Mouse (Mus musculus) hindbrain, embryonic 16.5 days (tissue): ENCODE measurements at regions not wholly inside any gene's neighbourhood (a gene's known extent, or its start where the extent isn't known, plus 50 kb on each side); places are given as distances from the start of the nearest gene placed in this dataset.
A peak's percentile ranks its signal among the peaks of the same experiment; 100 is the strongest.

Experiments
- ATAC-seq: fragments of 200-750 bp; cut with Nextera tagmentation; 2 replicates; pipeline ENCODE4 v1.8.0; 2017; ENCODE audit warnings: moderate TSS enrichment, moderate library complexity
- H3K27ac ChIP-seq: fragments of 300-500 bp; sonication (generic); 2 replicates; pipeline ENCODE4 v1.5.1; 2014; ENCODE audit warnings: low read depth, mild to moderate bottlenecking, control low read depth, low read length, moderate library complexity
- H3K27me3 ChIP-seq: fragments of 300-500 bp; sonication (generic); replicated peaks from 2 replicates; pipeline ENCODE4 v1.6.1; 2014; ENCODE audit warnings: low read length; ENCODE audit not compliant: control insufficient read depth, insufficient read depth
- H3K36me3 ChIP-seq: fragments of 300-500 bp; sonication (generic); 2 replicates; pipeline ENCODE4 v1.6.1; 2014; ENCODE audit warnings: mild to moderate bottlenecking, low read length, moderate library complexity, mixed read lengths; ENCODE audit not compliant: control insufficient read depth, insufficient read depth
- H3K4me1 ChIP-seq: fragments of 300-500 bp; sonication (generic); 2 replicates; pipeline ENCODE4 v1.6.1; 2014; ENCODE audit warnings: low read depth, low read length; ENCODE audit not compliant: control insufficient read depth, insufficient read depth
- H3K4me2 ChIP-seq: fragments of 300-500 bp; sonication (generic); 2 replicates; pipeline ENCODE4 v1.6.1; 2014; ENCODE audit warnings: mild to moderate bottlenecking, low read length, control low read depth, moderate library complexity
- H3K4me3 ChIP-seq: fragments of 300-500 bp; sonication (generic); 2 replicates; pipeline ENCODE4 v1.5.1; 2014; ENCODE audit warnings: mild to moderate bottlenecking, low read length, control low read depth, moderate library complexity
- H3K9ac ChIP-seq: fragments of 300-500 bp; sonication (generic); 2 replicates; pipeline ENCODE4 v1.6.1; 2014; ENCODE audit warnings: low read depth, mild to moderate bottlenecking, control low read depth, low read length, moderate library complexity
- H3K9me3 ChIP-seq: fragments of 300-500 bp; sonication (generic); 2 replicates; pipeline ENCODE4 v1.6.1; 2014; ENCODE audit warnings: mild to moderate bottlenecking, low read length, moderate library complexity; ENCODE audit not compliant: control insufficient read depth
- whole genome bisulfite sequencing: fragments of 180-500 bp; shearing (Covaris S2); extraction: QIAGEN DNeasy Blood & Tissue Kit; methylation state at CpG from one replicate; pipeline ENCODE4 v1.1.7; 2014; 5-methylcytosine and 5-hydroxymethylcytosine counted together

GRCm38 (mm10) chr9:41412174-41412757 is 250.8 kb upstream of the Ubash3b start:
- peaks cover 12% of the 10 kb centered on the region for H3K4me1 ChIP-seq
- 0 out of 2 replicates have a peak overlapping the region, but pooled peaks have one; percentile 44 for H3K27ac ChIP-seq
- ATAC-seq, result no peak
- no peaks in the 10 kb centered on the region for H3K27me3 ChIP-seq
- WGBS, result 26% methylated on average over 5 of the region's 5 CpGs
- no peak overlapping the region for H3K4me2 ChIP-seq
- H3K4me3 ChIP-seq, result no peak overlapping the region
- H3K36me3 ChIP-seq, result peaks cover 3% of the 10 kb centered on the region; the same call in 1 of the 2 replicates
- no peak overlapping the region for H3K9ac ChIP-seq
- H3K9me3 ChIP-seq, result no peaks in the 10 kb centered on the region

- no peak overlapping the region for H3K4me2 ChIP-seq
- peaks cover 3% of the 10 kb centered on the region; the same call in 1 of the 2 replicates for H3K36me3 ChIP-seq
- H3K4me3 ChIP-seq, result no peak overlapping the region
- 53% methylated on average over 2 of the region's 2 CpGs for WGBS
- H3K9ac ChIP-seq, result no peak overlapping the region
- no peaks in the 10 kb centered on the region for H3K9me3 ChIP-seq
- H3K27me3 ChIP-seq, result no peaks in the 10 kb centered on the region
- no peak overlapping the region for H3K27ac ChIP-seq
- H3K4me1 ChIP-seq, result peaks cover 3% of the 10 kb centered on the region
- ATAC-seq, result no peak
These were observed 246.8 kb upstream of the Ubash3b start for GRCm38 (mm10) chr9:41408301-41408700.

- Histone ChIP-seq H3K27me3 (no peaks in the 10 kb centered on the region), H3K4me3 (no peak overlapping the region), H3K4me2 (no peak overlapping the region), H3K9ac (no peak overlapping the region), H3K4me1 (no peaks in the 10 kb centered on the region), H3K36me3 (peaks cover 5% of the 10 kb centered on the region; the same call in 1 of the 2 replicates), H3K9me3 (no peaks in the 10 kb centered on the region), H3K27ac (no peak overlapping the region)
- WGBS, result 73% methylated on average over 2 of the region's 2 CpGs
- ATAC-seq, result no peak
These were observed 245.6 kb upstream of the Ubash3b start for GRCm38 (mm10) chr9:41407078-41407477.

GRCm38 (mm10) chr9:41402942-41403341 is 241.4 kb upstream of the Ubash3b start:
- no peak overlapping the region for H3K4me2 ChIP-seq
- peaks cover 2% of the 10 kb centered on the region; the same call in 1 of the 2 replicates for H3K36me3 ChIP-seq
- no peaks in the 10 kb centered on the region for H3K27me3 ChIP-seq
- no peak for ATAC-seq
- H3K9me3 ChIP-seq, result no peaks in the 10 kb centered on the region
- 56% methylated on average over 3 of the region's 3 CpGs for WGBS
- no peak overlapping the region for H3K27ac ChIP-seq
- no peak overlapping the region for H3K4me3 ChIP-seq
- no peak overlapping the region for H3K9ac ChIP-seq
- H3K4me1 ChIP-seq, result no peaks in the 10 kb centered on the region

- H3K27me3 ChIP-seq, result no peaks in the 10 kb centered on the region
- H3K4me1 ChIP-seq, result no peaks in the 10 kb centered on the region
- ATAC-seq, result no peak
- peaks cover 2% of the 10 kb centered on the region; the same call in 1 of the 2 replicates for H3K36me3 ChIP-seq
- H3K27ac ChIP-seq, result no peak overlapping the region
- H3K4me2 ChIP-seq, result no peak overlapping the region
- H3K9ac ChIP-seq, result no peak overlapping the region
- no peaks in the 10 kb centered on the region for H3K9me3 ChIP-seq
- 76% methylated on average over 6 of the region's 6 CpGs for WGBS
- H3K4me3 ChIP-seq, result no peak overlapping the region
These were observed 239.5 kb upstream of the Ubash3b start for GRCm38 (mm10) chr9:41400950-41401349.

- WGBS, result 16% methylated on average over 4 of the region's 4 CpGs
- Histone ChIP-seq H3K9me3 (no peaks in the 10 kb centered on the region), H3K9ac (no peak overlapping the region), H3K27ac (0 out of 2 replicates have a peak overlapping the region, but pooled peaks have one; percentile 4), H3K36me3 (0 out of 2 replicates have a peak, but pooled peaks cover 3% of the 10 kb centered on the region), H3K4me1 (peaks cover 7% of the 10 kb centered on the region), H3K4me2 (no peak overlapping the region), H3K4me3 (no peak overlapping the region), H3K27me3 (no peaks in the 10 kb centered on the region)
- ATAC-seq, result 0 out of 2 replicates have a peak, but pooled peaks have one; percentile 48
These were observed 234.0 kb upstream of the Ubash3b start for GRCm38 (mm10) chr9:41395471-41395870.

- 0 out of 2 replicates have a peak, but pooled peaks cover 3% of the 10 kb centered on the region for H3K36me3 ChIP-seq
- peaks cover 7% of the 10 kb centered on the region for H3K4me1 ChIP-seq
- no peak overlapping the region for H3K4me2 ChIP-seq
- WGBS, result 37% methylated on average over 6 of the region's 6 CpGs
- ATAC-seq, result peak; percentile 40; the same call in 1 of the 2 replicates
- H3K9ac ChIP-seq, result no peak overlapping the region
- H3K27ac ChIP-seq, result 0 out of 2 replicates have a peak overlapping the region, but pooled peaks have one; percentile 2
- H3K9me3 ChIP-seq, result no peaks in the 10 kb centered on the region
- no peak overlapping the region for H3K4me3 ChIP-seq
- no peaks in the 10 kb centered on the region for H3K27me3 ChIP-seq
These were observed 230.3 kb upstream of the Ubash3b start for GRCm38 (mm10) chr9:41391591-41392320.

- Histone ChIP-seq H3K9me3 (no peaks in the 10 kb centered on the region), H3K4me2 (peak overlapping the region; percentile 59), H3K27me3 (no peaks in the 10 kb centered on the region), H3K4me3 (peak overlapping the region; percentile 36), H3K27ac (peak overlapping the region; percentile 96), H3K36me3 (no peaks in the 10 kb centered on the region), H3K4me1 (peaks cover 28% of the 10 kb centered on the region), H3K9ac (peak overlapping the region; percentile 66)
- ATAC-seq, result no peak
- WGBS, result 27% methylated on average over 1 of the region's 1 CpGs
These were observed 217.8 kb upstream of the Ubash3b start for GRCm38 (mm10) chr9:41379283-41379682.

- H3K27ac ChIP-seq, result peak overlapping the region; percentile 96
- H3K4me1 ChIP-seq, result peaks cover 31% of the 10 kb centered on the region
- ATAC-seq, result no peak
These were observed 217.2 kb upstream of the Ubash3b start for GRCm38 (mm10) chr9:41378627-41379231.

More at GRCm38 (mm10) chr9:41378627-41379231, 217.2 kb upstream of the Ubash3b start:
- Histone ChIP-seq H3K4me2 (peak overlapping the region; percentile 59), H3K4me3 (peak overlapping the region; percentile 36), H3K9me3 (no peaks in the 10 kb centered on the region), H3K9ac (peak overlapping the region; percentile 66), H3K36me3 (no peaks in the 10 kb centered on the region), H3K27me3 (no peaks in the 10 kb centered on the region)
- 6% methylated on average over 10 of the region's 10 CpGs for WGBS
